Mouse (Mus musculus): ENCODE results near the gene Dnmt3l.

DNA sequence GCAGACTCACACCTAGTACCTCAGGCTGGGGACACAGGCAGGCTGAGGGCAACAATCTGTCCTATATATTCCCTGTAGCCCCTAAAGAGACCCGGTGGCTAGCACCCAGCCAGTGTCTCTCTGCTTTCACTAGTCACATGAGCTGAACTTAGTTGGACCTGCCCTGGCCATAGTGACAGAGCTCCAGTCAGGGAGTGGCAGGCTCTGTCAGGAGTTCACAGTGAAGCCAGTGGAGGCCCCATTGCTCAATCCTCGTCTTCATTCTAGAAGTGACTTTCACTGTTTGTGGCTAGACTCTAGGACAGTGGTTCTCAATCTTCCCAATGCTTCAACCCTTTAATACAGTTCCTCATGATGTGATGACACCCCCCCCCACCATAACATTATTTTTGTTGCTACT, 9.8 kb upstream of the Dnmt3l start:
- TF ChIP-seq EP300 (IDR thresholded peaks at IDR 0.05) (no peak), CTCF (IDR thresholded peaks at IDR 0.05) (no peak)
